Mouse (Mus musculus) thymus, postnatal 10 days (tissue): Measurements from ENCODE around the gene Marveld1.

Source experiments
- DNase-seq, 2 experiments: peaks; one replicate each; pipeline ENCODE4 v3.0.0; 2021; ENCODE audit warnings: low spot score in 2 of 2

The Marveld1 gene

DNA sequence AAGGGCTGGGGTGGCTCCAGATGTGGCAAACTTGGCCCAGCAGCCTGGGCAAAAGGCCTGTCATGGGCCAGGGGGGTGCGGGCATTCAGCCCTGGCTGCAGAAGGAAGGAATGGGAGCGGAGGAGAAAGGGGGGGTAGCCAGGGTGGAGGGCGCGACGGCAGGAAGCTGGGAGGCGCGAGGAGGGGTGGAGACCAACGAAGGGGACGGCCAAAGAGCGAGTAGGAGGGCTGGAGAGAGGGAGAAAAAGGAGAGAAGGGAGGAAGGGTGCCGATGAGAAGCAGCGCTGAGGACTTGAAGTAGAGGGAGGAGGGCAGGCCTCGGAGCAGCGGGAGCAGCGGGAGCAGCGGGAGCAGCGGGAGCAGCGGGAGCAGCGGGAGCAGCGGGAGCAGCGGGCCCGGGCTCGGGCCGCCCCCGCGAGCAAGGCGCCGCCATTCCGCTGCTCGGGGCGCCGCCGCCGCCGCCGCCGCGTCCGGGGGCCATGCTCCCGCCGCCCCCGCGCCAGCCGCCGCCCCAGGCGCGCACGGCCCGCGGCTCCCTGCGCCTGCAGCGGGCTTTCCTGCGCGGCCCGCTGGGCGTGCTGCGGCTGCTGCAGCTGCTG is at the start of gene Marveld1:
Gene Marveld1 (plus strand): TSS at position 231 of the 599 bp plus-strand sequence.
- peak in 1 of 2 experiments; percentile 33 for DNase-seq

DNA sequence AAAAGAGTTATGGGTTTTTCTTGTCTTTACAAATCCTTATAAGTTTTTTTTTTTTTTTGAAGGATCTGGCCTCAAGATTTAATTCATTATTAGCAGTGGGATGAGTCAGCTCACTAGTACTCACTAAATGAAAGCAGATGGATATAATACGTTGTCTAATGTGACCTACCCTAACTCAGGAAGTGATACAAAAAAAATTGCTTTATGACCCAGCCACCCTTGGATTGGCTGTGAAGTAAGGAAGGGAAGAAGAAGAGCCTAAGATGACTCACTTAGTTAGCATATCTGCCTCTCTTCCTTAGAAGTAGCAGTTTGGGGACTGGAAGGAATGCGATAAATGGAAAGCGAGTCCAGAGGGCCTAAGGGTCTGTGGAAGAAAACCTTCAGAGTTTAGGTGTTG is 47.8 kb upstream of the Marveld1 start:
- DNase-seq = no peak

DNA sequence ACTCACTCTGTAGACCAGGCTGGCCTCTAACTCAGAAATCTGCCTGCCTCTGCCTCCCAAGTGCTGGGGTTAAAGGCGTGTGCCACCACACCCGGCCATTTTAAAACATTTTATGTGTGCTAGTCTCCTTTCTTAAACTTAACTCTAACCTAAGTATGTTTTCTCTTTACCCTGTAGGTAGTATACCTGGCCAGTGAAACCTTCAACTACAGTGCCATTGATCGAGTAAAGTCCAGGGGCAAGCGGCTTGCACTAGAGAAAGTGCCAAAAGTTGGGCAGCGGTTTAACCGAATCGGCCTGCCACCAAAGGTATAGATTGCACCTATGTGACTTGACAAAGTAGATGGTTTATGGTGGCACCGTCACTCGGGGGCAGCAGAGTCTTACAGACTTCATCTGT is 42.5 kb upstream of the Marveld1 start:
- no peak for DNase-seq

DNA sequence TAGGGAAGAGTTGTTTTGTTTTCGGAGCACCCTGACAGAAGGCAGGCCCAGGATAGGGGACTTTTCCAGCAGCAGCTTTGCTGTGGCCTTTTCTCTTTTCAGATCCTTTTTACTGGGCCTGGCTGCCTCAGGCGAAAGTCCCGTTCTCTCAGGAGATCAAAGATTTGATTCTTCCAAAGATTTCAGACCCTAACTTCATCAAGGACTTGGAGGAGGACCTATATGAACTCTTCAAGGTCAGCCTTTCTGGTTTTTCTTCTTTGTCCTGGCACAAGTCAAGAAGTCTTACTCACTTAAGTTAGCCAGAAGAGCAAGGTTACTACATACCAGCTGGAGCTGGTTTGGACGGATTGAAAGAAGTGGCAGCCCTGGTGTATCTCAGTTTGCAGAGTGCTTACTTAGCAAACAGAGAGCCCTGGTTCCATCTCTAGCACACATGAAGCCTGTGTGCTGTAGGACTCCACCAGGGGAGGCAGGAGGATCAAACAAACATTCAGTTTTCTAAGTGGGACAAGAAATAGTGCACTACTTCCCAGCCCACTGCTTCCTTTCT is 31.3 kb upstream of the Marveld1 start:
- no peak for DNase-seq

DNA sequence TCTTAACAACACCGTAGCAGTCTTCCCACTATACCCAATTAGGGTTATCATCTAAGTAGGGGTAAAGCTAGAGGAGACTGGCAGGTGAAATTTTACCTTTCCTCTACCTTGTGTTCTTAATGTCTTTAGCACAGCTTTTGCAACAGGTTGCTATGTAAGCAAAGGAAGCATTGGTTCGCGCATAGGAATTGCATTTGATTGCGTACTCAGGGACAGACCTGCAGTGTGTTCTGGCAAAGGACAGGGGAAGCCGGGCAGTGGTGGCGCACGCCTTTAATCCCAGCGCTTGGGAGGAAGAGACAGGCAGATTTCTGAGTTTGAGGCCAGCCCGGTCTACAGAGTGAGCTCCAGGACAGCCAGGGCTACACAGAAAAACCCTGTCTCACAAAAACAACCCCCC is 29.1 kb upstream of the Marveld1 start:
- DNase-seq = no peak

DNA sequence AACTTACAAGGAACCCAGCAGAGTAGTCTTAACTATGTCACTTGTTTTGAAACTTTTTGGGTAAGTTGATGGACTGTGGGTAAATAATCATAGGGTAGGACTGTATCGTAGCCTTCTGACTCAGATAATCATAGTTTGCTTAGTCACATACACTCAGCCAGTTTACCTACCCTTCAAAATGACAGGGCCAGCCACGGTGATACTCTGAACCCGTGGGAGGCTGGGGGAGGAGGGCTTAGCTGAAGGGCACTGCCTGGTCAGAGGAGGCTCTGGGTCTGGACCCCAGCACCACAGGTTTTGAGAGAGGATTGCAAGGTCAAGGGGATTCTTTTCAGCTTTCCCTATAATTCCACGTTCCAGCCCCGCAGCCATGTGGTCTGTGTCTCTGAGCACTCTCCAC is 28.6 kb upstream of the Marveld1 start:
- no peak for DNase-seq

DNA sequence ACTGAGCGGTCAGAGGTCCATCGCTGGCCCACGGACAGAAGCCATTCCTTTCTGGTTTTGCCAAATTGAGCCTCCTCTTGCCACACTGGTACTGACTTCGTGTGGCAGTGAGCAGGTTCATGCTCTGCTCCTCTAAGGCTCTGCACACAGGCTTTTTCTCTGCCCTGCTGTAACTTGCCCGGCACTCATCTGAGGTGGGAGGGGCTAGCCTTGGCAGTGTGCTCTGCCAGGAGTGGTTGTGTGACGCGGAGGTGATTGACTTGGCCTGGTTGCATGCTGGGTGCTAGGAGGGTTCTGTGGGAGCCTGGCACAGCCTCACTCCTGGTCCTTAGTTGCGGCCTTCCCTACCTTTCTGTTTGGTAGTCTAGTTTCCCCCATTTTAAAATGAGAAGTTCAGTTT is 26.7 kb upstream of the Marveld1 start:
- DNase-seq = no peak

DNA sequence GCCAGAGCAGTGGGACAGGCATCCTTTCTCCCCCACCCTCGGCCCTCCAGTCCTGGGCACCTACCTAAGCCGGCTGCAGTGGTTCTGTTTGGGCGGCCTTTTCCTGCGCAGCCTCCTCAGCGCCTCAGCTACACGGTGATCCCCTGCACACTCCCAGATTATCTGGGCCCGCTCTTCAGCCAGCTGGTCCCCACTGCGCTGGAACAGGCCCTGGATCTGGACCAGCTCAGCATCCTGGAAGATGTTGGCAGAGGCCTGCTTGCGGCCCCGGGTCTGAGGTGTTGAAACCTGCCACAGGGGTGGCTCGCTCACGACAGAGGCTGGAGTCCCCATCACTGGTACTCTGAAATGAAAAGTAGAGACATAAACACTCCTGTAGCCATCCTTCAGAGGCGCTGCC is 22.5 kb upstream of the Marveld1 start:
- DNase-seq = no peak

DNA sequence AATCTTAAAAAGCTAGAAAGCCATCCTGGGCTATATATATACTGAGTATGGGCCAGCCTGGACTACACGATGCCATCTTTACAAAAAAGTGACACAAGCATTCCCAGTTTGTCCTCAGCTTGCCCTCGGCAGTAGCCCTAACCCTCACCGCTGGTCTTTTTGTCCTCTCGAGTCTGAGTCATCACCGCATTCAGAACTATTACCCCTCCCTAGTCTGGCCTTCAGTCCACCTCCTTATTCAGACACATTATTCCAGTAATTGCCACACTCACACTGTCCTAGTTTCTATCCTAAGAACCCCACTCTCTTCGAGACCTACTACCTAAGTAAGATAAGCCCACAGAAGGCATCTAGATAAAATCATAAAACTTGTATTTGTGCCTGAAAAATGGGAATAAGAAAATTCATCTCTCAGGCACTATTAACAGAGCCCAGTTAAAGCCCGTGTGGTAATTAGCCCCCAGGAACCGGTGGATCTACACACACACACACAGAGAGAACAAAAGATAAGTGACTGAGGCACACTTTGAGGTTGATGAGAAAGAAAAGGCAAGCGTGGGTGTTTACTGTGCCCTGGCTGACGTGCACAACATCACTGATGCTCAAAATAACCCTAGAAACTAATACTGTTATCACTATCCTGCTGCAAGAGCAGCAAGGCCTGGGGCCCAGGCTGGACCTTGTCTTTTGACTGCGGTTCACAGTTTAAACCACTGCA is 21.5 kb upstream of the Marveld1 start:
- no peak for DNase-seq

DNA sequence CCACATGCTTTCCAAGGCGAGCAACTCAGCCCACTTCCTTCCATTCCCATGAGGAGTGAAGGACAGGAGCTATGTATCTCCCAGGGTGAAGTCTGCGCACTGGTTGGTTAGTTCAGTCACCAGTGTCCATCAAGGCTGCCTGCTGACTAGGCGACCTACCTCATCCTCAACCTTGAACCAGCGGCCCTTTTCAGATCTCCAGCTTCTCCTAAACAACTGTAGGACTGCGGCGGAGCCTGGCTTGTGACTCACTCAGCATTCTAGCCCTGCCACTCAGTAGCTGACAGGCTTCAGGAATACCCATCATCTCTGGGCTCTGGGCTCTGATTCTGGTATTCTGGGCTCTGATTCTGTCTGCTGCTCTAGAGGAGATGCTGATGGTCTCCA is 21.0 kb upstream of the Marveld1 start:
- no peak for DNase-seq

DNA sequence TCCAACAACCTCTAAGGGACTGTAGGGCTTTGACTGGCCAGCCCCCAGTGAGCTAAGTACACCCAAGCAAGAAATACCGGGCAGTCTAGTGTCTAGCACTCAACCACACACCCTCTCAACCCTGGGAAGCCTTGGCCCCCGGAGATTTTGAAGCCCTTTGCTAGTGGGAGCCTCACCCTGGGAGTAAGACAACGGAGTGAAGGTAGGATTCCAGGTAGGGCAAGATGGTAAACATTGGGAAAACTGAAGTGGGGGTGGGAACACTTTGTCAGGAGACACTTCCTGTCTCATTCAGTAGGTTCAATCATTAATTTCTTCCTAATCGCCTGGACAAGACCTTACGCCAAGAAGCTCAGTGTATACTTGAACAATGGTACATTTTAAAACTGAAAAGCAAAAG is 20.2 kb upstream of the Marveld1 start:
- DNase-seq = no peak

DNA sequence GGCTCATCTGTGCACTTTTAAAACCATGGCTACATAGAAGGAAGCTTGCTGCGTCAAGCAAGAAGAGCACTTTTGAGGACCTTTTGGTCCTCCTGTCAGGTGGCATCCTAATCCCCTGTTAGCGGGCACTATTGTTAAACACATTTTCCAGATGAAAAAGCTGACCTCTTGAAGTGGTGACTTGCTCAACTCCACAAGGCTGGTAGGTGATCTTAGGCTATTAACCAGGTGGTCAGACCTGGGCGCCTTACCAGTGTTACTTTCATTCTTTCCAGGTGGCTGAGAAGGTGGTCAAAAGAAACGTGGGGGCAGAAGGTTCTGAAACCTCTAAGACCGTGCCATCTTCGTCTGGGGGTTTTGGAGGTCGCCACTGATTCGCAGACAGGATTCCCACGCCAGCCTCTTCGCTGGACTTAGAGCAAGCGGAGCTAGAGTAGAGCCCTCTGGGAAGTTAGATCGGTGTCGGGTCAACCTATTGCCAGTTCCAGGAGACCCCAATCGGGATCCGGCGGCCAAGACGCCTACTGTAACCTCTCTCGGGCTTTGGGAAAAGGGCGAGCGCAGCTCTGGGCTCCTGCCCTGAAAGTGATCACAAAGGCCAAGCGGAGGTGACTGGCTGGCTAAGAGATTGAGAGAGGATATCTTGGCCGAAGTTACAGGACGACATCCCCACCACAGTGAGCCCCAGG is 19.0 kb upstream of the Marveld1 start:
- DNase-seq = no peak

DNA sequence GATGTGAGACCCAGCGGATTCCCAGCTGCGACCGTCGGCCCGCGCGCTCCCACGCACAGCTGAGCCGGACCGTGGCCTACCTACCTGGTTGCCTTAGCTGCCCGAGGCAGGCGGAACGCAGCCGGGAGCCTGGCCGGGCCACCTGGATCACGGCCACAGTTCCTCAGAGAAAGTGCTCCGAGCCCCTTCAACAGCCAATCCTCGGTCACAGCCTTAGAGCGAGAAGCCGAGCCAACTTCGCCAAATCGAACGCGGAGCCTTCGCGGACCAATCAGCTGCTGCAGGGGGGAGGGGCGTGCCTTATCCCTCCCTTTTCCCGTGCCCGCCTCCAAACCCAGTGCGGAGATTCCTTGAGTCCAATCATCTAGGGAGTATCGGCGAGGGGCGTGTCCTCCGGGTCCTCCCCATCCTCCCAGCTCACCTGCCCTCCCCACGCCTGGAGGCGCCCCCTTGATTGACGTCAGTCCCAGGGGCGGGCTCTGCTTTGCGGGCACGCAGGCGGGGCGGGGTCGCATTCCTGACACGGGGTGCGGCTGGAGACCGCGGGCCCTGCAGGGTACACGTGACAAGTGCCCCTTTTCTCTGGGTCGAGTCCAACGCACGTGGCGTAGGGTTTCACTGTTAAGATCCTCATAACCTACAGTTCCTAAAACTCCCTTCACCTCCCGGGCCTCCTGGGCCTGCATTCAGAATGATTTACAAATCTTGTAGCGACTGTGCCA is 18.3 kb upstream of the Marveld1 start, which contains the start of gene Avpi1:
Gene Avpi1 (minus strand): TSS at position 273 of the 722 bp plus-strand sequence.
- DNase-seq = peak; percentile 91 to 96

DNA sequence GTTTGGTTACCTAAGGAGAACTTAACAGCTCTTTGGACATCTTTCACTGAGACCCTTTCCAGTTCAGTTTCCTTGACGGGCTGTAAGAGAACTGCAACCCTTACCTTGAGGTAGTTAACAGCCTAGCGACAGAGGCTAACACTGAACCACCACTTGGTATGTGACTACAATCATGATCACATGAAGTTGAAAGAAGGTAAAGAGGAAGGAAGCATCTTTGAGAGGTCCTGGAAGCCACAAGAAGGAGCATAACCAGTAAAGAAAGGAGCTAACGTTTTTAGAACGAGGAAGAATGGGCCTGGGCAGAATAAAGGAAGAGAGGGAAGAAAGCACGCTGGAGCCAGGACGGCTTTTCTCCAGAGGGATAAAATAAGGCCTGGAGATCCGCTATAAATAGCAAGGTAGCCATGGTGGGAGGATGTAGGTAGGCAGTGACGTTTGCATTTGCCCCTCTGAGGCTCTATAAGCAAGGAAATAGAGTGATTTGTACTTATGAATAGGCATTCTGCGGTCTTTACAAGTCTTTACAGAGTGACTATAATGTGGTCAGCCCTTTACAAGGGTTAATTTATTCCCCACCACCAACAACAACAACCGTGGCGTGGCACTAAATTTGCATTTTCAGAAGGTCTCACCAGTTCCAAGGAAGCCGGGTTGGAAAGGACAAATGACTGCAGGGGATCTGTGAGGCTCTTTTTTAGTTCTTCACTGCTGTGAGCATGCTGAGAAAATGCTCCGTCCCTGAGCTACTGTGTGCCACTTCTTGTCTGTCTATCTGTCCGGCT is 17.5 kb upstream of the Marveld1 start:
- DNase-seq = no peak

DNA sequence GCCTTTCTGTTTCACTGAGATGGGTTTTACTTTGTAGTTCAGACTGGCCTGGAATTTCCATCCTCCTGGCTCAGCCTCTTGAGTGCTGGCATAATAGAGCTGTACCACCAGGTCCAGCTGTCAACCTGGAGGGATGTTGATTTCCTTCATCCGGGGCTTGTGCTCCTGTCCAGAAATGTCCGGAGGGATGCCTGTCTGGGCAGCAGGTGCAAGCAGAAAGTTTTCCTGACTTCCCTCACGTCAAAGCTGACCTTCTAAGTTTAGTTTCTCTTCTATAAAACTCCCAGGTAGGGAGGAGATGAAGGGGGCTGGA is 16.9 kb upstream of the Marveld1 start:
- no peak for DNase-seq

DNA sequence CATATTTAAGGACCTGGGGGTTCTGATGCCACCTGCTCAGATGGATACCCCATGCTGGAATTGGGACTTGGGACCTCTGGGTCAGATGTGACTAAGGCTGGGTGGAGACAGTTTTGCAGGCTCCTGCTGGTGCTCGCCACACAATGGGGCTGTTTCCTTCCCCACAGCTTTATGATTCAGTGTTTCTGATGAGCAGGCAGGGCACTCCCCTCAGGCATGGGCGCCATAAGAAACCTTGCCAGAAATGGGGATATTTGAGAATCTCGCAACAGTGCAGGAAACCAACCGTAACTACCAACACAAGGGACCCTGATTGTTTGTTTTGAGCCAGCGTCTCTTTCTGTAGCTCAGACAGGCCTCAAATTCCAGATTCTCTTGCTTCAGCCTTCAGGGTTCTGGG is 16.1 kb upstream of the Marveld1 start:
- no peak for DNase-seq

DNA sequence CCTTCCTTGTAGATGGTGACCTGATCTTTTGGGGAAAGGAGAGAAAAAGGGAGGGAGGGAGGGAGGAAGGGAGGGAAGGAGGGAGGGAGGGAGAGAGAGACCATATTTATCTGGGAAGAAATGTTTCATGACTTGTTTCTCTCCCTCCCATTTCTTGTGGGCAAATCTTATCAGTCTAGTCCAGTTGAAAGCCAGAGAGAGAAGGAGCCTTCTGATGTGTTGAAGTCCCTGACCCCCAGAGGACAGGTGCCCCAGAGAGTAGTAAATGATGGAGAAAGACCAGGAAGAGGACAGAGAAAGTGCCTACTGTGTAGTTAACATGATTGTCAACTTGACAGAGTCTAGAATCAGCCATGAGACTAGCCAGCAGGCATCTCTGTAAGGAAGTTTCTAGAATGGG is 12.1 kb upstream of the Marveld1 start:
- DNase-seq = no peak

DNA sequence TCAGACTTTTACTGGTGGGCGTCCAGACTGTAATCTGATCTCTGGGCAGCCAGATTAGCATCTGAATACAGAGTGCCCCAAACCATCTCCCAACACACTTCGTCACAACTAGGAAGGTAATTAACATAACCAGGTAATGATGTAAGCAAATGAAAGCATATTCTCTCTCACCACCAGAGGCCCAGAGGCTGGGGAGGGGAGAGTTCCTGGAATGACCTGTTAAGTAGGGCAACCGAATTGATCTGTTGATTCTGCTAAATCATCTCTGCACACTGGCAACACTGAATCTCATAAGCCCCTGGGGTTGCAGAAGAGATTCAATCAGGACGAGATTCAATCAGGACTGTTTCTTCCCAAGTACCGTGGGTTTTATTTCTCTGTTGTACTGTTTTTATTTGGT is 11.1 kb upstream of the Marveld1 start:
- no peak for DNase-seq

DNA sequence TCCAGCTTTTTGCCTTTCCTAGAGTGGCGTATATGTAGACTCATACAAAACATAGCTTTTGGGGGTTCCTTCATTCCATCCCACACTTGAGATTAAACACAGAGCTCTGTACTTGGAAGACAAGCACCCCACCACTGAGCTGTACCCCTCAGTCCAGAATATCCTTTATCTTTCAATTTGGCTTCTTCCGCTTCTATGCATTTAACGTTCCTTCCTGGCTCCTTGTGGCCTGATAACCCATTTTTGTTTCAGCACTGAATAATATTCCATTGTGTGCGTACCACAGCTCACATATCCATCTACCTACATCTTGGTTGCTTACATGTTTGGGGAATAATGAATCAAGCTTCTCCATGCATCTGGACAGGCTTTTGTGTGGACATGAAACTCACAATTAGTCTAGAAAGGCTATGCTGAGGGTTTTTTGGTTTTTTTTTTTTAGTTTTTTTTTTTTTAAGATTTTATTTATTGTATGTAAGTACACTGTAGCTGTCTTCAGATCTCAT is 10.0 kb upstream of the Marveld1 start:
- DNase-seq = no peak

DNA sequence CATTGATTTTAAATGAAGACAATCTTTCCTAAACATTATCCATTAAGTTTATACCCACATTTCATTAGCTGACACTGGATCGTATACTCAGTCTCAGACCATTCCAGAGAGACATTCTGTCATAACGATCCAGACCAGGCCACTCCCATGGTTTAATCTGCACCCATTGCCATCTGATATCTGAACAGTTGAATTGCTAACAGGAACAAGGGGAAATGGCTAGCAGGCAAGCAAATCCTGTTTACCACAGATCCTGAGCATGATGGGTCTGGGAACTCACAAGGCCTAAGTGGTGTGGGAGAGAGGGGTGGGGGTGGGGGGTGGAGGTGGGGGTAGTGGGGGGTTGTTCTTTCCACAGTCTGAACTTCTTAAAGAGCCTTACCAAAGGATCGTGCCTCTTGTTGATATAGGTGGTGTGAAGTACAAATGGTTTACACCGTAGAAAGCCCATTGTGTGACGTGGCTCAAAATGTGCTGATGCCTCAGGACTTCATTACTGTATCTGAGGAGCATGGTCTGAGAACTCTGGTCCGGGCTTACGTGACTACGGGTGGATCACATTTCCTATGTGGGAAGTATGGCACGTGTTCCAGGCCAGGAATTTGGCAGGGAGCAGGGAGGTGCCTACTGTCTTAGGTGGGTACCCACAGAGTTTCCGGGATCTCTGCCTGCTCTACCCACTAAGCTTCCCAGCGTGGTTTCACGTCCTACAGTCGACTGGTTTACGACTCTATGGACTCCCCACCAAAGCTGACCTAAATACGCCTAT is 8.5 kb upstream of the Marveld1 start:
- no peak for DNase-seq
